Mouse (Mus musculus): Measurements from ENCODE around the gene Fsd1. TPM values are rescaled to one million over a fixed set of nuclear protein-coding genes. Genes with fewer than 3 reads are reported as not detected.

Fsd1 gene
- total RNA-seq, 2 experiments from 2014 or later, result not detected

DNA sequence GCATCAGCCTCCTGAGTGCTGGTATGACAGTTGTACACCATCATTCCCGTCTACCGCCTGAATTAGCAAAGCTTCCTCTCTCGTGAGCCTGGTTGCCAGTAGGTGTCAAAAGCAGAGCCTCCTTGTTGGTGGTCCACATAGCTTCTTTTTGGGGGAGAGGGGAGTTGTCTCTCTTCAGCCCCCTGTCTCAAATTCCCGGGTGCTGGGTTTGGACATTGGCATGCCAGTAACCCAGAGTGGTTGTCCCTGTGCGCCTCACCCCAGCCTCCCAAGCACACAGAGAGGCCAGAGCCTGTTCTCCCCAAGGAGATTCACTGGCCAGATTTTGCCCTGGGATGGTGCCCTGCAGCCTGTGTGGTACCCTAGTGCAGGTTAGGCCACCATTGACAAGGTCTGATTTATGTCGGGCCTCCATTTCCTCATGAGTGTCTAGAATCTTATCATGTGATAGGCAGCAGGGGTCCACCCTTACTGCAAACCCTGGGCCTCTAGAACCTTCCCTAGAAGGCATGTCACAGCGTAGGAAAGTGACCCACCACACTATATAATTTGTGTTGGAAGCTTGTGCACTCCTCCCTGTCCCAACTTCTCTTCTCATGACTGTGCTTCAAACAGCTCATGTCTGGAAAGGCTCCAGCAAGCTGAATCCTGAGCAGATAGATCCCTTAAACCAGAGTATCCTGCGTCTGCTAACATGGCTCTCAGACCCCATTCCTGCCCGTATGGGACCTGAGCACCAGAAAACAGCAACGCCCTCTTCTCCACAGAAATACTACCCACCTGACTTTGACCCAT, 26.2 kb upstream of the Fsd1 start:
- ATAC-seq (replicated peaks; ENCODE audit: low FRiP score, poor library complexity, severe bottlenecking), result 0 out of 2 replicates have a peak, but pooled peaks have one; percentile 2

DNA sequence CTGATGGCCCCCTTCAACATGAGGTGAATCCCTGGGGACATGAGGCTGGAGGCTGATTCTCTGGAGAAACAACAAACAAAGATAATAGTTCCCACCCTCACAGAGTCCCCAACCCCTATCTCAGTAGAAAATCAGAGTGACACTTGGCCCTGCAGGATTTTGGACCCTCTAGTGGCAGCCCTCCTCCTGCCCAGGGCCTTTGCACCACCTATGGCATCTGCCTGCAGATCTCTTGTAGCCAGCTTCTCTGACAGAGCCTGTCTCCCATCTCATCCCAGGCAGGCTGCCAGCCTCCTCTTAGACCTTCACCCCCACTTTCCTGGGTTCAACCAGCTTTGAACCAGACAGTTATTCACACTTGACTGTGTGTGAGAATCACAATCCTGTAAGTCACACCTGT, 25.5 kb upstream of the Fsd1 start:
- no peak for ATAC-seq (replicated peaks; ENCODE audit: low FRiP score, poor library complexity, severe bottlenecking)

DNA sequence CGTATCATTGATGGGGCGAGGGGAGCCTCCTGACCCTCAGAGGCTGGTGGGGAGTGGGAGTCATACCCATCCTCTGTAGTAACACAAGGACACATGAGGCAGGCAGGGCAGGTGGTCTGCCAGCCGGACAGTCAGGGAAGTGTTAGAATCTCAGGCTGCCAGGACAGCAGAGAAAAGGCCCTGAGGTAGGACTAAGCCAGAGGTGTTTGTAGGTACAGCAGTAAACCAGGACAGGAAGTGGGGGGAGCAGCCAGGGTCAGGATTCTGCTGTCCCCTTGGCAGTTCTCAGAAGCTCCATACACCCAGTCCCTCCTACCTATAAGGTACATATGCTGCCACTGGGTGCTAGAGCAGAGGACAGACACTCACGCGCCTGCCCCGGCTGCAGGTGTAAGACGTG, 24.7 kb upstream of the Fsd1 start:
- no peak for ATAC-seq (replicated peaks; ENCODE audit: low FRiP score, poor library complexity, severe bottlenecking)

DNA sequence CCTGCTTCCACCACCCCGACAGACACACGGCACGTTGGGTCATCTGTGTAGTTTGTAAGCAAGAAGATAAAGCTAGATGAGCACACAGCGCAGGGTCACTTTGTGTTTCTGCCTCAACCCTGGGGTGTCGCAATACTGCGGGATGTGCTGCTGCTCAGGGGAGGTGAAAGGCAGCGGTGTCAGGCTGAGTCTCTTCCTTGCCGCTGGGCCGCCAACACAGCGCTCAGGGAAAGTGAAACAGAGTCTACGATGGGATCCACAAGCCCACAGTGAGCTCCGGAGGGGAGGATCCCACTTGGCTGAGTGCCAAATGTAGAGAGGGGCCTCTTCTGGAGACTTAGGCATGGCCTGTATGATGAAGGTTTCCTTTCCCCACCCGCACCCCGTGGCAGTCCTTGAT, 23.1 kb upstream of the Fsd1 start:
- ATAC-seq (replicated peaks; ENCODE audit: low FRiP score, poor library complexity, severe bottlenecking), result no peak

DNA sequence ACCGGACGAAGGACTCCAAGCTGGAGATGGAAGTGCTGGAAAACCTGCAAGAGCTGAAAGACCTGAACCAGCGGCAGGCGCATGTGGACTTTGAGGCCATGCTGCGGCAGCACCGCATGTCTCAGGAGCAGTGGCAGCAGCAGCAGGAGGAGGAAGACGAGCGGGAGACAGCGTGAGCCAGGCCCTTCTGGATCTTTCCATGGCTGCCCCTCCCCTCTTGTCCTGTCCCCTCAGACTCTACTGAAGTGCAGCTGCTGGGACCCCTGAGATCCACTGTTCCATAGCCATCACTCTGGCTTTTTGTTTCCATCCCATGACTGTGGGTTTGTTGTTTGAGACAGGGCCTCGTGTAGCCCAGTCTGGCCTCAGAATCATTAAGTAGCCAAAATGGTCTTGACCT, 21.8 kb upstream of the Fsd1 start:
- ATAC-seq (replicated peaks; ENCODE audit: low FRiP score, poor library complexity, severe bottlenecking), result no peak

DNA sequence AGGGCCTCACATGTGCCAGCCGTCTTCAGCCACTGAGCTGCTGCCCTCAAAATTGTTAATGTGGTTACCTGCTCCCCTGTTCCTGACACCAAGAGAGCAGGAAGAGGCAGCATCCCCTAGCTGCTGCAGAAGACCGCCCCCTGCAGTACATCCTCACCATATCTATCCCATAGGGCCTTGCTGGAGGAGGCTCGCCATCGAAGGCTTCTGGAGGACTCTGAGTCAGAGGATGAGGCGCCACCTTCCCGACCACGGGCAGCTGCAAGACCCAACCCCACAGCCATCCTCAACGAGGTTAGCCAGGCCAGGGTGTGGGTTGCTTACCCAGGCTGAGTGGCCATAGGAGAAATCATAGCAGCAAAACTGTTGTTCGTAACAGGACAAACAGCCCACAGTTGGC, 21.3 kb upstream of the Fsd1 start:
- ATAC-seq (replicated peaks; ENCODE audit: low FRiP score, poor library complexity, severe bottlenecking), result no peak

DNA sequence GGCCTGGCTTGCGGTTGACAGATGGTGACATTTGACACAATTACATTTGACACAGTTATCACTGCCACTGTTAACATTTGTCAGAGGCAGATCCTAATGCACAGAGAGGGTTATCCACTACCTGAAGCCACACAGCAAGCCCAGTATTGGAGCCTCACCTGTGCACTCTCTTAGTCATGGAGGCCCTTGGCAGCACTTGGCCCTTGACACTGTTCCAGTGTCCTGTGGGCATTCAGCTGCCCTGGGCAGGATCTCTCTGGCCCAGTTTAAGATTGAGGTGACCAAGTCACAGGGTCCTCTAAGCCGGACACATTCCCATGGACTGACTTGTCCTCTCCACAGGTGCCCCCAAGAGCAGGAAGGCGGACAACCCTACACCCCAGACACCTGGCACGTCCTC, 19.1 kb upstream of the Fsd1 start:
- no peak for ATAC-seq (replicated peaks; ENCODE audit: low FRiP score, poor library complexity, severe bottlenecking)

DNA sequence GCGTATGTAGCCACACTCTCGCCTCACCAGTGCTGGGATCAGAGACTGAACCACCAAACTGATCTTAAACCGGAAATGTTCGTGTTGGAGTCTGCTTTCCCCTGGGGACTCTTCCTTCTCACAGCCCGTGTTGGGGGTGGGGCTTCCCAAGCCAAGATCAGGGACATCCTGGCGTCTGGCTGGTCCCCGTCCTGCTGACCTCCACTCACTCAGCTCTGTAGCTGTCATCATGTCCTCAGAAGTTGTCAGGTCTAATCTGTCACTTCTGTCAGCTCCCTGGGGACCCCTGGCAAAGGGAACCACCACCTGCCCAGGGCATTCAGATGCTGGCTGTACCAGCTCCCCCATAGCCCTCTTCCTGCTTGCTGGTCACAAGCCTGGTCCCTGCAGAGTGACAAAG, 18.1 kb upstream of the Fsd1 start:
- ATAC-seq (replicated peaks; ENCODE audit: low FRiP score, poor library complexity, severe bottlenecking), result no peak

DNA sequence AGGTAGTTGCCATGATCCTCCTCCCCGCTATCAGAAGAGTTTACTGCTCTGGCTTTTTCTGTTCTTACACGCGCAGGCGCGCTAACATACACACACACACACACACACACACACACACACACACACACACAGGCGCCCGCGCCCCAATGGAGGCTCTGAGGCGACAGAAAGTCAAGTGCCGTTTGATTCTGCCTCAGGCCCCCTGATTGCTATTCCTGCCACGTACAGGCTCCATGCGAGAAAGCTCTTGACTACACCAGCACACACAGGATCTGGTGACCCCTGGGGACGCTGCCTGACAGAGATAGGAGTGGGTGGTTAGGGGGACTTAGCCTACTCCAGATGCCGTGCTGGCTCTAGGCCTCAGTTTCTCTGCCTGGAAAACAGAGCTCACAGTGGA, 16.7 kb upstream of the Fsd1 start:
- no peak for ATAC-seq (replicated peaks; ENCODE audit: low FRiP score, poor library complexity, severe bottlenecking)

DNA sequence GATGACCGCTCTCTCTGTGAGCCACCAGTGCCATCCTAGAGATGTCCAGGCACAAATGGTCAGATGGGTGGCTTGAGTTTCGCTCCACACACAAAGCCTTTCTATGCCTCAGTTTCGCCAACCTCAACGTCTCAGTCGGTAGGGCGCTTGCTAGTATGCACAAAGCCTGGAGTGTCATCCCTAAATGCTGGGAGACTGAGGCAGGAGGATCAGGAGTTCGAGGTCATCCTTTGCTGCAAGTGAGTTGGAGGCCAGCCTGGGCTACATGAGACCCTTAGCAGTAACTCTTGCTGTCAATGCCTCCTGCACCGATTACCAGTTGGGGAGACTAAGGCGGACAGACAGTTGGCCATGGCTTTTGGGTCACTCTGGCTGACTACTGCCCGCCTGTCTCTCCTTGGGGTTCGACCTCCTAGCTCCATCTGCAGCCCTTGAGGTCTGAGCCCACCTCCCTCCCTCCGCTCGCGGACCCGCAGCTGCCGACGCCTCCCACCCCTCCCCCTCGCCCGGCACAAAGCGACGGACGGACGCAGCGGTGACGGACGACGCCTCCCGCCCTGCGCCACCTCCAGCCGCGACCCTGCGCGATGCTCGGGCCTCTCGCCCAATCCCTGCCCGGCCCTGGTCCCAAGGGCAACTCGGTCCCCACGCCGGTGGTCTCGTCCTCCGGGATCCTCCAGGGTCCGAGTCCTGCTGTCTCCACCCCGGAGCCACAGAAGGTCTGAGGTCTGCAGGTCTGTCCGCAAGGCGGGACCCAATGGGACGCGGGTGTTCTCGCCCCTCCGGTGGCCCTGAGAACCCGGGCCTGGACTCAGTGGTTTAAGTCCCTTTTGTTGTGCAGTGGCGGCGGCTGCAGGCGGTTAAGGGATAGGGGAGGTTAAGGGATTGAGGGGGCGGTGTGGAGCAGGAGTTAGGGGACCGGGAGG, 16.1 kb upstream of the Fsd1 start, which contains the start of gene Shd:
TSS of gene Shd (plus strand) at position 502 of the 926 bp plus-strand sequence.
- ATAC-seq (replicated peaks; ENCODE audit: low FRiP score, poor library complexity, severe bottlenecking), result no peak

DNA sequence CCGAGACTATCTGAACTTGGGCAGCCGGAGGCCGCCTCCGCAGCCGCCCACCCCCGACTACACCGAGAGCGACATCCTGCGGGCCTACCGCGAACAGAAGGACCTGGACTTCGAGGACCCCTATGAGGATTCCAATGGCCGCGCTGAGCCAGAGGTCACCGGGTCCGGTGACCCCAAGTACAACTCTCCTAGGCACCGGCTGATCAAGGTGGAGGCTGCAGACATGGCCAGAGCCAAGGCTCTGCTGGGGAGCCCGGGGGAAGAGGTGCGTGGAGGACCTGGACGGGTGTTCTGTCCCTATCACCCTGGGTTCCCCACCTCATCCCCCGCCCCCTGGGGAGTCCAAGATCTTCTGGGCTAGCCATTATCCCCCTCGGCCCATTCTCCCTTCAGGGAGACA, 14.9 kb upstream of the Fsd1 start:
- ATAC-seq (replicated peaks; ENCODE audit: low FRiP score, poor library complexity, severe bottlenecking), result no peak

DNA sequence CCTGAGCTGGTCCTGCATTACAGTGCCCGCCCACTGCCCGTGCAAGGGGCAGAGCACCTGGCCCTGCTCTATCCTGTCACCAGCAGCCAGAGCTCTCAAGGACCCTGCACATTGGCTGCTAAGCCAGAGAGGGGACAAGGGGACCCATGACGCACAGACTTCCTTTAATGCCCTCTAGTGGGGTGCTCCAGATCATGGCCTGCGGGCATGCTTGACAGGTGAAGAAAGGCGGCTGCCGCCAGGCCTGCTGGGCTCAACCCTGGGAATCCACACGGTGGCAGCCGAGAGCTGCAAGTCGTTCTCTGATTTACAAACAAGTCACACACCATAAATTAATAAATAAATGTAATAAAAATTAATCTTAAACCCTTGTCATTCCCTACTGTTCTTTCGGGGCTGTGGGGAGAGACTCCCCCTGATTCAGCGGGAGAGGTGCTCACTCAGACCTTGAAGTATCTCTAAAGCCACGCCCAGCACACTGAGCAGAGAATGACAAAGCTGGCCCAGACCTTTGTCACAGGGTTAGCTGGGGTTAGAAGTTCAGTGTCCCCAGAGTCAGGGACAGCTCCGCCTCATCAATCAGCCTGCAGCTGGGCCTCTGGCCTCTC, 9.9 kb upstream of the Fsd1 start:
- ATAC-seq (replicated peaks; ENCODE audit: low FRiP score, poor library complexity, severe bottlenecking), result no peak

DNA sequence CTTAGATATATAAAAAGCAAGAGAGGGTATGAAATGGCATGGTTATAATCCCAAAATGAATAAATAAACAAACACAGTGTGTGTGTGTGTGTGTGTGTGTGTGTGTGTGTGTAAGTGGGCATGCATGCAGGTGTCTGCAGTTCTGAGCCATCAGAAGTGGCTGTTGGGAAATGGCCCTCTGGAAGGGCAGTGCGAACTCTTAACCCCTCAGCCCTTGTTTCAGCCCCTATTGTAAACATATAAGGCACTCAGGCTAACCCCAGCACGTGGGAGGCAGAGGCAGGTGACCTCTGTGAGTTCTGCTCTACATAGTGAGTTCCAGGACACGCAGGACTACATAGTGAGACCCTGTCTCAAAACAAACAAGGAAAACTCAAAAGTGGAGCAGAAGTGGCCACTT, 9.0 kb upstream of the Fsd1 start:
- ATAC-seq (replicated peaks; ENCODE audit: low FRiP score, poor library complexity, severe bottlenecking), result no peak

DNA sequence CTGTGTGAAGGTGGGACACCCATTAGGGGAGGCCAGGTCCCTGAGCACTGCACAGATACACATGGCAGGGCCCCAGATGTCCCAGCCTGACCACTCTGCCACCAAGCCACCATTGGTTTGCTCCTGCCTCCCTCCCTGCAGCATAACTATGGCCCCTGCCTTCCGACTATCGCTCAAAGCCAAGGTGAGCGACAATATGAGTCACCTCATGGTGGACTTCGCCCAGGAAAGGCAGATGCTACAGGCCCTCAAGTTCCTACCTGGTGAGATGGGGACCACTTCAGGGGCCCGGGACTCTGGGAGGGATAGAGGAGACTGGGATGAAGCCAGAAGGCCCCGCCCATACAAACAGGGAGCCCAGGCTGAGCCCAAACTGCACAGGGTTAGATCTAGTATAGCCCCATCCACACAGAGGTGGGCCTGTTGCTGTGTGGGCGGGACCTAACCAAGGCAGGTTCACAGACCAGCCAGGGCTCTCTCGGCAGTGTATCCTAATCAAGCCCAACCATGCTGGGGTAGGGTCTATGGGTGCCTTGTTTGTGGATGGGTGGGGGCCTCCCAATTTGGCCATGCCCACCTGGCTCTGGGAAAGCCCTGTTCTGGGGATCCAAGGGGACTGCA, 4.1 kb downstream of the Fsd1 start:
- ATAC-seq (replicated peaks; ENCODE audit: low FRiP score, poor library complexity, severe bottlenecking), result no peak

DNA sequence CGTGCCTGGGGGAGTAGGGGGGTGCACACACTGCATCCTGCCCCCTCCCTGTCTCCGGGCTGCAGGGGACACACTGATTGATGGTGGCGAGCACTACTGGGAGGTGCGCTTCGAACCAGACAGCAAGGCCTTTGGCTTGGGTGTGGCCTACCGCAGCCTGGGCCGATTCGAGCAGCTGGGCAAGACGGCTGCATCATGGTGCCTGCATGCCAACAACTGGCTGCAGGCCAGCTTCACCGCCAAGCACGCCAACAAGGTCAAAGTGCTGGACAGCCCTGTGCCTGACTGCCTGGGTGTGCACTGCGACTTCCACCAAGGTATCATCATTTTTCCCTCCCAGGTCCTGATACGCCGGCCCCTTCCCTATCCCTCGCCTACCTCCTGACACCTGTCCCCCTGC, 9.7 kb downstream of the Fsd1 start:
- ATAC-seq (replicated peaks; ENCODE audit: low FRiP score, poor library complexity, severe bottlenecking), result no peak

DNA sequence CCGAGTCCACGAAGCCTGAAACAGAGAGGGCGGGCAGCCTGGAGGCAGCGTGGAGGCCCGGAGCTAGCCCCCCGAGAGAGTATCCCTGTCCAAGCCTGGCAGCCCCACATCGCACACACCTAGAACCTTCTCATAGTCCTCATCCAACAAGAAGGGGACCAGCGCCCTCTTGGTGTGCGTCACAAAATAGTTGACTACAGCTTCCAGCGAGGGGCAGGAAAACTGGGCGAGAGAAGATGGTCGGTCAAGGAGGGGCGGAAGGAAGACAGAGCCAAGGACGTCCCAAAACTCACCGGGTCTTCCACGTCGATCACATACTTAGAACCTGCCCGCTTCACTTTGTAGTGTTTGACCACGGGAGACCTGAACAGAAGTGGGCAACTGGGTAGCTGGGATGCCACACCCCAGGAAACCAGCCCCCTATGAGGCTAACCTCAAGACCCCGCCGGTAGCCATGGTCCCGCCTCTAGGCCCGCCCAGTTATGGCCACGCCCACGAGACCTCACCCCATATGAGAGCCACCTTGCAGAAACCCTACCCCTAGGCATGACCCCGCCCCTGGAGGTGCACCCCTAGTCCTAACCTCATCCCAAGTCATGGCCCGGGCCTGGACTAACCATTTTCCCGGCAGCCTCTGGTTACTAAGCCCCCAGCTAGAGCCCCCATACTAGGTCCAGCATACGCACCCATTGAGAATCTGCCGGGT, 13.6 kb downstream of the Fsd1 start:
- ATAC-seq (replicated peaks; ENCODE audit: low FRiP score, poor library complexity, severe bottlenecking), result no peak

DNA sequence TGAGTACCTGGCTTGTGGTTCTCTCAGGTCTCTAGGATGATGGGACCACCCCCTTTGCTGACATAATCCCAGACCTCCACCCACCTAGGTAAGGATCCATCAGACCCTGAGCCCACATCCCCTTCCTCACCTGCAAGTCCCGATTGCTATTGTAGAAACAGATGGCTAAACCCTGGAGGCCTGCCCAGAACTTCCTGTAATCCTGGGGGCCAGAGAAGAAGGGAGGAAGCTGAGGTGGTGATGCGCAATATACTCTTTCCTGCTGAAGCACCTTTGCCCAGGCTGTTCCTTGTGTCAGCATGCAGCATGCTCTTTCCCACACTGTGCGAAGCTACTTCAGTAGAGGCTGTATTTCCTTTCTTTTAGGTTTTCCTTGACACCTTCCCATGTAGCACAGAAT, 16.7 kb downstream of the Fsd1 start:
- ATAC-seq (replicated peaks; ENCODE audit: low FRiP score, poor library complexity, severe bottlenecking), result no peak

DNA sequence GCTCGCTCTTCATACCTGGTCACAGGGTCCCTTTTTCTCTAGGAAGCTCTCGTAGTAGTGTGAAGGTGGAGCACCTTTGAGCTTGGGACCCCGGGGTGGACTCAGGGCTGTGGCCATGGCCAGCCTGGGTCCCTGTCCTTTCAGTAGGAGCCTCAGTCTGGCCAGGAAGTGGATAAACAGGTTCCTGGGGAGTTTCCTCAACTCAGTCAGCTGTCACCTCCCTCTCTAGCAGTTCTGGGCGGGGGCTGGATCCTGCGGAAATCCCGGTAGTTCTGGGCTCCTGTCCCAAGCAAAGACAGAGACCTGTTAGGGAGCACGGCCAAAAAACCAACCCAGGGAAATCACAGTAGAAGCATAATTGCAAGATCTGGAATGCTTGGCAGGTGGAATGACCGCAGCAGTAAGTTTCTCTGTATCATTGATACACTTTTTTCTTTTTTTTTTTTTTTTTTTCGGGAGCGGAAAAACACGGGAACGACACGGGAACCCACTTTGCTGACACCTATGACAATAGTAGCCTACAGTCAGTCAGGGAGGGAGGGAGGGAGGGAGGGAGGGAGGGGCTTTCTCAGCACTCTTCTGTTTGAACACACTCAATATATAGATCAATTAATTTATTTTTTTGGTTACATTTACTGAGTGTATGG, 19.2 kb downstream of the Fsd1 start, which contains the start of the genes Stap2 and Mpnd:
TSS of gene Stap2 (minus strand) at position 170 of the 647 bp plus-strand sequence.
TSS of gene Mpnd (plus strand) at position 297 of the 647 bp plus-strand sequence.
- ATAC-seq (replicated peaks; ENCODE audit: low FRiP score, poor library complexity, severe bottlenecking), result no peak

DNA sequence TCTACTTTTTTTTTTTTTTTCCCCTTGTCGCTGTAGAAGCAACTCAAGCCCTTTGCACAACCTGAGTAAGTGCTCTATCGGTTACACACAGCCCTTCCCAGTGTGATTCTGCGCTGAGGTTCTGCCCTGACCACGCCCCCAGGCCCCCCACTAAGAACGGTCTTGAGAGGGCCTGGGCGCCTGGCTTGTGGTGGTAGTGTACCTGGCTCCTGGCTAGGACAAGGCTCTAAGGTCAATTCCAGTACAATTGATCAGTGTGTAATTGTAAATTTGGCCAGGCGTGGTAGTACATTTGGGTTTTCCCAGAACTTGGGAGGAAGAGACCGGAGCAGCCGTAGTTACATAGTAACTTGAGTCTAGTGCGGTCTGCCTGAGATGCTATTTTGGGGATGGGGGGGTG, 20.6 kb downstream of the Fsd1 start:
- no peak for ATAC-seq (replicated peaks; ENCODE audit: low FRiP score, poor library complexity, severe bottlenecking)
